Mouse (Mus musculus) E14TG2a.4 (cell line): ENCODE measurements around the gene Gpr84.

ENCODE experiments used
- H3K27me3 ChIP-seq: 2 replicates; pipeline ENCODE4 v1.6.1; 2014; ENCODE audit warnings: low read length, control low read depth; ENCODE audit not compliant: insufficient read depth
- H3K36me3 ChIP-seq: 2 replicates; pipeline ENCODE4 v1.6.1; 2014; ENCODE audit warnings: low read length, control low read depth; ENCODE audit not compliant: insufficient read depth
- H3K4me1 ChIP-seq: replicated peaks from 2 replicates; pipeline ENCODE4 v1.6.1; 2014; ENCODE audit warnings: low read depth, low read length, control low read depth
- H3K4me3 ChIP-seq: replicated peaks from 2 replicates; pipeline ENCODE4 v1.5.1; 2014; ENCODE audit warnings: mild to moderate bottlenecking, low read length
- H3K9me3 ChIP-seq: 2 replicates; pipeline ENCODE4 v1.6.1; 2014; ENCODE audit warnings: low read length, control low read depth
- CTCF ChIP-seq: conservative IDR thresholded peaks from 2 replicates; pipeline ENCODE4 v1.5.1; 2014; ENCODE audit warnings: low read length
- NANOG ChIP-seq: IDR thresholded peaks from 2 replicates; pipeline ENCODE4 v1.6.1; 2014; ENCODE audit warnings: borderline replicate concordance, low read length, mixed read lengths
- POU5F1 ChIP-seq: IDR thresholded peaks from 2 replicates; pipeline ENCODE4 v1.6.1; 2014; ENCODE audit warnings: low read length, borderline replicate concordance

The Gpr84 gene

GRCm38 (mm10) chr15:103315979-103316776, 5.8 kb upstream of the Gpr84 start:
- Histone ChIP-seq H3K27me3 (peaks cover 16% of the 10 kb centered on the region), H3K9me3 (no peaks in the 10 kb centered on the region), H3K4me3 (no peak overlapping the region), H3K36me3 (peaks cover 52% of the 10 kb centered on the region), H3K4me1 (peaks cover 73% of the 10 kb centered on the region)
- TF ChIP-seq CTCF (no peak), POU5F1 (no peak), NANOG (no peak)

GRCm38 (mm10) chr15:103315011-103315502, 4.6 kb upstream of the Gpr84 start:
- Histone ChIP-seq H3K36me3 (peaks cover 43% of the 10 kb centered on the region), H3K4me3 (peak overlapping the region; percentile 71), H3K4me1 (peaks cover 62% of the 10 kb centered on the region), H3K27me3 (peaks cover 25% of the 10 kb centered on the region), H3K9me3 (no peaks in the 10 kb centered on the region)
- TF ChIP-seq NANOG, result no peak
- peak; percentile 61 for TF ChIP-seq CTCF

GRCm38 (mm10) chr15:103314181-103314580, 3.8 kb upstream of the Gpr84 start:
- Histone ChIP-seq H3K27me3 (peaks cover 34% of the 10 kb centered on the region), H3K36me3 (peaks cover 41% of the 10 kb centered on the region), H3K4me1 (peaks cover 58% of the 10 kb centered on the region), H3K9me3 (no peaks in the 10 kb centered on the region), H3K4me3 (peak overlapping the region; percentile 71)
- TF ChIP-seq CTCF (no peak), POU5F1 (no peak), NANOG (no peak)

DNA sequence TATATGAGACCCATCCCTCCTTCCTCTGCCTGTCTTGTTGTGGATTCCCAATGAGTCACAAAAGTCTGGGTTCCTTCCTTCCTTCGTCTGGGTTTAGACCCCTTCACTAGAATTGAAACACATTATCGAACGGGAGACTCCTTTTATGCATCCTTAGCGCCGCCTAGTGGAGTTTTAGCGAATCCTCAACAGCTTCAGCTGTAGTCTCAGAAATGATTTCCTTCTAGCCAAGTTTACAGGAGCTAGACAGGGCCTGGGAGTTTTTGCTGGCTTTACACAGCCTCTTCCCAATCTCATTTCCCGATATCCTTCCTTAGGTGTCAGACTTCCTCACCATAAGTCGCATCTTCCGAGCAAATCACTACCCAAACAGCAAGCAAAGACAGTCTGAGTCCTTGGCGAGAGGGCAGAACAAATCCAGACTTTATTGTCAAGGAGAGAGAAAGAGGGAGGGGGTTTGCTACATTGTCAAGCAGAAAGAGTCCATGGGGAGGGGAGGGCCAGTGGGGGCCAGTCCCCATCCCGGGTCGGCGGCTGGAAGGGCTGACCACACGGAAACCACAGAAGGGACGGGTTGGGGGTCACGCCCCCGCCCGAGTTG, 3.2 kb upstream of the Gpr84 start:
- peaks cover 58% of the 10 kb centered on the region for H3K4me1 ChIP-seq
- H3K27me3 ChIP-seq, result peaks cover 40% of the 10 kb centered on the region
- H3K4me3 ChIP-seq, result peak overlapping the region; percentile 71
- peak; percentile 99 for TF ChIP-seq CTCF
- no peak for TF ChIP-seq NANOG
- no peaks in the 10 kb centered on the region for H3K9me3 ChIP-seq
- peaks cover 35% of the 10 kb centered on the region for H3K36me3 ChIP-seq

DNA sequence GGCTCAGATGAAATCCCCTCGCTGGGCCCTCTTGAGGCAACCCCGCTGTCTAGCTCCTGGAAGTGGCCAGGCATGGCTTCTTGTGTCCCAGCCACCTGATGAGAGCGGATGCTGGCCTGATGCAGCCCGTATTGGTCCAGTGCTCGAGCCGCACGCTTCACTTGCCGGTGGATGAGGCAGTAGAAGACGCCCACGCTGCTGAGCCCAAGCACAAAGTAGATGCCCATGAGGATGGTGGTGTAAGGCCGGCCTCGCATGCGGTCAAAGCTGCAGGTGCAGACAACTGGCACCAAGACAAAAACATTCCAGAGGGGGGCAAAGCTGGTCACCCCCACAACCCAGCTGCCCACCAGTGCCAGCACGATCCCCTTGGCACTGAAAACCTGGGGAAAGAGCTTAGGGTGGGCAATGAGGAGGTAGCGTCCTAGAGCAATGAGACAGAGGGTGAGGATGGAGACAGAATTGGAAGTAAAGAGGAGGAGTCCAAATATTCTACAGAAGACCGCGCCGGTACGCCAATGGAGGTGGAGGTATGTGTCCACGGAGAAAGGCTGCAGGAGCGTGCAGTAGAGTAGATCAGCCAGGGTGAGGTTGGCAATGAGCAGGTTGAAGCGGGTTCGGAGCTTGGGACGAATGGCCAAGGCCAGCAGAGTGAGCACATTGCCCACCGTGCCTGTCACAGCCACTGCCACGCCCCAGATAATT, 1.4 kb downstream of the Gpr84 start:
- Histone ChIP-seq H3K27me3 (peaks cover 60% of the 10 kb centered on the region), H3K36me3 (no peaks in the 10 kb centered on the region), H3K4me3 (peak overlapping the region; percentile 68), H3K4me1 (peaks cover 56% of the 10 kb centered on the region), H3K9me3 (no peaks in the 10 kb centered on the region)
- no peak for TF ChIP-seq CTCF
- no peak for TF ChIP-seq NANOG
- no peak for TF ChIP-seq POU5F1

DNA sequence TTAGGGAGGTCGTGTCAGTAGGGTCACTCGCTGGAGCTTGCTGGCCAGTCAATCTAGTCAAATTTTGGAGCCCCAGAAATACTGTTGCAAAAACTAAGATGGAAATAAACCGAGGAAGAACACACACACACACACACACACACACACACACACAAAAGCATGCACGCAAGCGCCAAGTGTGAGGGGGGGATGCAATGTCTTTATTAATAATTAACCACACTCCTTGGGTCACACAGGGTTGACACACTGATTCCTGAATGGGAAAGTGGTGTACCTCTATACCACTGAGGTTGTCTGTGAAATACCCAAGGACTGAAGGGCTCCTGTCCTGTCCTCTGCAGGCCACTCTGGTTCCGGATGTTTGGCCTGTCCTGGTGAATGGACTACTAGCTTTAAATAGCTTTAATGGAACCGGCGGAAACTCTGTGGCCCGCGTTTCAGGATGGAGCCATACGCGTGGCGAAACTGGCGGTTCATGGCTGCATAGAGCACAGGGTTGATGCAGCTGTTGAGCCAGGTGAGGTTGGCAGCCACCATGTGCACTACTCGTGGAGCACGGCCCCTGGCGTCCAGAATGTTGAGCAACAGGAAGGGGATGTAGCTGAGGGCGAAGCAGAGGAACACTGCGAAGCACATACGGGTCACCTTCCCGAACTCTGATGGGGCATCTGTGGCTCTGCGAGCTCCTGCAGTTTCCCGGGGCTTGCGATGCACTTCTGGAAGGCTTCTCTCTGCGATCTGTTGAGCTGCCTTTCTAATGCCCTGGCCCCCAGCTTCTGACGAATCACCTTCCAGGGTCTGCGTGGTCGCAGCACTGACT, 2.1 kb downstream of the Gpr84 start:
- Histone ChIP-seq H3K36me3 (no peaks in the 10 kb centered on the region), H3K4me3 (peak overlapping the region; percentile 68), H3K4me1 (peaks cover 57% of the 10 kb centered on the region), H3K27me3 (peaks cover 65% of the 10 kb centered on the region), H3K9me3 (no peaks in the 10 kb centered on the region)
- TF ChIP-seq POU5F1 (no peak), CTCF (0 out of 2 replicates have a peak, but pooled peaks have one; percentile 3), NANOG (no peak)

- Histone ChIP-seq H3K27me3 (peaks cover 72% of the 10 kb centered on the region), H3K4me1 (peaks cover 64% of the 10 kb centered on the region), H3K36me3 (no peaks in the 10 kb centered on the region), H3K4me3 (no peak overlapping the region), H3K9me3 (no peaks in the 10 kb centered on the region)
- TF ChIP-seq NANOG, result no peak
- peak; percentile 91 for TF ChIP-seq CTCF
Observed at GRCm38 (mm10) chr15:103307125-103307524, 3.3 kb downstream of the Gpr84 start.
